Mouse (Mus musculus) brain, embryonic 14.5 days (tissue): ENCODE results near the gene Ttc29. TPM values are rescaled to one million over a fixed set of nuclear protein-coding genes. Genes with fewer than 3 reads are reported as not detected.

Experiments
- DNase-seq: peaks from one replicate; pipeline ENCODE4 v3.0.0-alpha.2; 2011; ENCODE audit warnings: low read depth
- CTCF ChIP-seq: fragments of 200-500 bp; IDR thresholded peaks from 2 replicates; pipeline ENCODE4 v1.5.1; 2012; ENCODE audit warnings: inconsistent platforms, mild to moderate bottlenecking, moderate library complexity, borderline replicate concordance; ENCODE audit not compliant: insufficient read depth, insufficient read length; ENCODE audit errors: extremely low read depth
- POLR2A ChIP-seq: fragments of 200-500 bp; IDR thresholded peaks from 2 replicates; pipeline ENCODE4 v1.6.1; 2012; ENCODE audit warnings: mild to moderate bottlenecking, inconsistent platforms, borderline replicate concordance; ENCODE audit not compliant: poor library complexity, insufficient read depth, insufficient read length, severe bottlenecking; ENCODE audit errors: extremely low read depth
- polyA plus RNA-seq: library from polyadenylated mRNA; depleted of rRNA; stranded (reverse); fragments of >200 nt; gene quantifications from 2 replicates; pipeline ENCODE4 v1.2.3, GENCODE M21; 2012

The Ttc29 gene
- polyA plus RNA-seq, 1 experiment, result 0.59 TPM

DNA sequence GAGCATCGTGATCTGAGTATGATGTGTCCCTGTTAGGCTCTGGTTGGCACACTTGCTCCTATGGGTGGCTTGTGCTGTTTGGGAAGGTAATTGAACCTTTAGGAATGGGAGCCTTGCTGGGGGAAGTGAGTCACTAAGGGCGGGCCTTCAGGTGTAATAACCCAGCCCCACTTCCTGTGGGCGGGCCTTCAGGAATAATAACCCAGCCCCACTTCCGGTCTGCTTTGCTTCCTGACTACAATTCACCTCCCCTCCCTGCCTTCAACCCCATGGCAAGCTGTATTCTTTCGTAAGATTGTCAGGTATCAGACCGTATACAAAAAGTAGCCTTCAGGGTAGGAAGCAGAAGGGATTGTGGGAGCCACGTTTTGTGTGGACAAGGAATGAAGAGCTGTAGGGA lies 177.7 kb downstream of the Ttc29 start:
- no peak for DNase-seq
- no peak for TF ChIP-seq CTCF
- no peak for TF ChIP-seq POLR2A

DNA sequence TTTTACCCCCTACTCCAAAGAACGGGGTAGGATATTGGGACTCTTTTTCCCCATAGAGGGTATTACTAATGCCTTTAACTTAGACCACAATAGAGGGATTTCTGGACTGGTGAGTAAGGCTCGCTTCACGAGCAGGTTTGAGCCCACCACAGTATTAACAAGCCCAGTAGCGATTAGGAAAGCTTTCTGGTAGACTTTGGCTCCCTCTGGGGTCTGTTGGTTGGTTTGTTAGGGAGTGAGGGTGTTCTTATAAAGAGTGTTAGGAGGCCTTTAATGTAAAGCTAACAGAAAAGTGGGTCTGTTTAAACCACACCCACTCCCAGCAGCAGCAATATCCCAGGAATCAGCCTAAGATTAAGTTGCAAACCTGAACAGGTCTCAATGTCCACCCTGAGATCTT lies 206.2 kb downstream of the Ttc29 start:
- DNase-seq, result peak; percentile 52
- peak; percentile 17; the same call in 1 of the 2 replicates for TF ChIP-seq CTCF
- no peak for TF ChIP-seq POLR2A

DNA sequence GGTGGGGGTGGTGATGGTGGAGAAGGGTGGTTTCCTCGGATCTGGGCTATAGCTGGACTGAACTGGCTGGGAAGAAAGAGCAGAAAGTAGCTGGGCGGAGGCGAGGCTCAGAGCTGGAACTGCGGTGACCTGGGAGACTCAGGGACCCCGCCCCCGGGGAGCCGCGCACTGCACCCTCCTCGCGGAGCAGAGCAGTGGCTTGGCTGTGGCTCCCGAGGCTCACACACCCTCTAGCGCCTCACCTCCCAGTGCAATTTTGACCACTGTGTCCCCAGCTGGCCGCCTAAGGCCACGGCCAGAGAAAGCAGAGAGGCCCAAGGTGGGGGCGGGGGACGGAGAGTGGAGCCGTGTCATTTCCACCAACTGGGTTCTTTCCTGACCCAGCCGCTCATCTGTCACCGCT lies 207.0 kb downstream of the Ttc29 start:
- TF ChIP-seq CTCF (no peak), POLR2A (no peak)
- DNase-seq, result peak; percentile 37

DNA sequence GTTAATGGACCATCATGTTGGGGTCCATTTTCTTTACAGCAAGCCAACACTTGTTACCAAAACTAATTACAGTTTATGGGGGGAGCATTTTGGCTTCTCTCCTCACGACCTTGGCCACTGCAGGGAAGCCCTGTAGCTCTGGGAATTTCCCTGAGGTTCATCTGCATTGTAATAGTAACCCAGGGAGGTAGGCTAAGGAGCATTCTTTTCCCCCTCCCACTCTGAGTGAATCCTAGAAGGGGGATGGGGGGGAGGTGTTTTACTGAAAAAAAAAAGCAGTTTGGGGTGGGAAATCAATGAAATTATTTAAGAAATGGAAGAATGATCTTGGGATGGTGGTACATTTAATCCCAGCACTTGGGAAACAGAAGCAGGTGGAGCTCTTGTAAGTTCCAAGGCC lies 210.8 kb downstream of the Ttc29 start:
- no peak for TF ChIP-seq POLR2A
- no peak for DNase-seq

DNA sequence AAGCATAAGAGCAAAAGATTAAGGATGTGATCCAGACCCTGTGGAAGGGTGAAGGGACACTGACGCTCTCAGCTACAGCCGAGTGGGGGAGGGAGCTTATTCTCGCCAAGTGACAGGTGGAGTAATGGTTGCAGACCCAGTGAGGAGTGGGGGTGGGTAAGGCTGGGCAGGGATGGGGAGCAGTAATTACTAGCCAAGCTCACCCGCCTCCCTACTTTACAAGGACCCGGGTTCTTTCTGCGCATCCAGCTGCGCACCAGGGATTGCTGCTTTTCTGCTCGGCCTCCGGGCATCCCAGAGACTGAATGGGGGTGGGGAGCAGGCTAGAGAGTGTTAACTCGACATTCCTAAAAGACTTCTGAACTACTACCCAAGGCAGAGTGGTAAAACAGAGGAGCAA lies 213.4 kb downstream of the Ttc29 start:
- peak; percentile 45 for DNase-seq
- TF ChIP-seq CTCF, result no peak
- TF ChIP-seq POLR2A, result no peak

DNA sequence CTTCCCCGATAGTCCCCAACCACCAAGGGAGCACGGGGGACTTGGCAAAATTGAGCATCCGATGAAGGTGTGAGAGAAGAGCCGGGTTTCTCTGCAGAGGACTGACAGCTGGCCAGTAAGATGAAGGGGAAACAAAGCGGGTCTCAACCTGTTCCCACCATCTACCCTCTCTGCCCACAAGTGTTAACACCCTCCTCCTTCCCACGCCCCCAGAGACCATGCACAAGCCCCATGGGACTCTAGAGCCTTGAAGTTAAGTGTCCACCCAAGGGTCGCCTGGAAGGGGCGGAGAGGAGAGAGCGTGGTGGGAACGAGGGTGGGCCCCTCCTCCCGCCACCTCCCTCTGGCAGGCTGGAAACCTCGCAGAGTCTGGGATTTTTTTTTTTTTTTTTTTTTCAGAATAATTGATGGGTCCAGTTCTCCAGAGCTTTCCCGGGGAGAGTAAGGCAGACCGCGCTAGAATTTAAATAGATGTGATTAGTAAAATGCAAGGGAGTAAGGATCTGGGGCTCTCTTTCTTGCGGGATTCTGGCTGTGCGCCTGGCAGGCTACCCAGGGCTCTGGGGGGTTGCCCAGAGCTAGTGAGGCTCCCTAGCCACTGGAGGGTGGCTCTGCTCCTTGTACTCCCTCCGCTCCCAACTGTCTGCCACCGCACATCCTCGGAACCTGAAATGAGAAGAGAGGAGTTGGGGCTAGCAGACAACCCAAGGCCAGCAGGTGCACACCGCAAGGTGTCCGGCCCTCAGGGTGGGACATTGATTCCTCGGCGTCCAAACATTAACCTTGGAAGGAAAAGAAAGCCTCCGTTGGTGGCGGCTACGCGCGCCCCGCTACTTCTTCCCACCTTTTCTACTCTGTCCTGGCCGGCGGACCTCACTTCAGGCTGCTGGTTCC lies 214.0 kb downstream of the Ttc29 start:
- peak; percentile 50 for DNase-seq
- TF ChIP-seq POLR2A, result no peak
- no peak for TF ChIP-seq CTCF

DNA sequence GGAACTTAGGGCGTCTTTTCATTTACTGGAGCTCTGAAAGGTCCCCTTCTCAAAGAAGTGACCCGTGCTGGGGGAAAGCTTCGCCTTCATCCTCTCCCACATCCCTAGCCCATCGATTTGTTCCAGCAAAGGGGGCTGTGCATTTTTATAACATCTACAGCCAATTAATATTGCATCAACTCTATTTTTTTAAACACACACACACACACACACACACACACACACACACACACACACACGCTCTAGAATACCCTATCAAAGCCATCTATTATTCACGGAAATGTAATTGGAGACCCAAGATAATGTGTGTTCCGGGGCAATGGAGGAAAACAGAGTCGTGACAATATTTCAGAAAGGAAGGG lies 214.7 kb downstream of the Ttc29 start:
- peak; percentile 24 for DNase-seq
- TF ChIP-seq CTCF, result no peak
- TF ChIP-seq POLR2A, result no peak

DNA sequence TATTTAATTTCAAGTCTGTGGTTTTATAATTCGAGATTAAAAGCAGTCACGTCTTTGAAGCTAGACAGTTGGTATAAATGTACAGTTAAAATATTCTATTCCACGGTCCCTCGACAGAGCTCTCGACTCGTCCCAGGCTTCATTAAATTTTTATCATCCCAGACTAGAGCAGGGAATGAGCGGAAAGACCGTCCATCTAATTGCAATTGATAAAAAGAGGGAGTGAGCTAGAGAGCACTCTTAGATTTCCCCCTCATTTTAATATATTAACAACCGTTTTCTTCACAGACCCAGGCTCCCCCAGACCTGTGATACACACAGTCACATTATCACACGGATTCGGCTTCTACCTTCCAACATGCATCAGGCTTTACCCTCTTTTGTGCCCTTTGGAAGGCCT lies 215.1 kb downstream of the Ttc29 start:
- no peak for TF ChIP-seq POLR2A
- no peak for TF ChIP-seq CTCF
- peak; percentile 54 for DNase-seq

DNA sequence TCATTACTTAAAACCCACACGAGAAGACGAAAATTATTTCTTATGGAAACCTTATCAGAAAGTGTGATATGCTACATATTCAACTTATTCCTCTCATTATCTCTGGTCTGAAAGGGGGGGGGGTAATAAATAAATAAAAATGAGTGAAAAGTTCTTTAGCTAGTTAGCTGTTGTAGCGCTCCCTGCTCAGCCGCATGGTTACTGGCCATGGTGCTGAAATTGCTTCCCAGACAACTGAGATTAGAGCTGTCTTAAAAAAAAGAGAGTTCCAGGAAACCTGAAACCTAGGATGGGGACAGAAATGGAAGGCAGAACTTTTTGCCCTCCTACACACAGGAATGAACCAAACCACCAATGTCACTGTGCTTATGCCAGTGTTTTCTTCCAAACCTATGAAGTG lies 218.3 kb downstream of the Ttc29 start:
- peak; percentile 62 for DNase-seq
- no peak for TF ChIP-seq CTCF
- TF ChIP-seq POLR2A, result no peak

DNA sequence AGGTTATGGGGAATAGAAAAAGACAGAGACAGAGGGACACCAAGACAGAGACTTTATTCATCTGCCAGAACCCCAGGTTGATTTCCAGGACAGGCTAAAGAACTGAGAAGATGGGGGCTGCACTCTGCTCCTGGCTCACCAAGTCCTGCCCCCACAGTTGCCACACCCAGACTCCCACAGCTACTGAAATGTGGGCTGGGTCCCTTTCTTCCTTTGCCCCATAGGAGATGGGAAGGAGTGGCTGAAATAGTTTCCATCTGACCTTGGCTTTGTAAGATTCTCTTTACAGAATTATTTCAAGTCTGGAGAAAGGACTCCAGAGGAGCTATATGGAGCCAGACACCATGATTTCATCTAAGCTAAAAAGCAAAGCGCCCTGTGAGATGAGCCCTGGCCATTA lies 219.4 kb downstream of the Ttc29 start:
- no peak for TF ChIP-seq POLR2A
- no peak for TF ChIP-seq CTCF
- DNase-seq, result no peak

DNA sequence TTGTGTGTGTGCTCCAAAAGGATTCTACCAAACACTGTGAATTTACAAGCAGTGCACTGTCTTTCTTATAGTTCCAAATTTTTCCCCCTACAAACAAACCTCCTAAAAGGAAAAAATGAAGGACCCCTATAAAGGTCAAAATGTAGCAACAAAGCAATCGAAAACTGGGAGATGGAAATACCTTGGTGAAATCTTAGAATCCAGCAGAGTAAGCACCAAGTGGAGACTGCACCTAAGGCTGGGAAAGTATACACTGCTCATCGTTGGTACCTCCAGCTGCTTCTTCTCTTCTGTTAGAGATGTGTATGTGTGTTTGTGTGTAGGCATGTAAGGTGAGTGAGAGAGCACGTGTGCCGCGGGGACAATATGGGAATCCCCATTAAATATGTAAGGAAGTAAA lies 220.2 kb downstream of the Ttc29 start:
- TF ChIP-seq CTCF (no peak), POLR2A (no peak)
- DNase-seq, result peak; percentile 37

DNA sequence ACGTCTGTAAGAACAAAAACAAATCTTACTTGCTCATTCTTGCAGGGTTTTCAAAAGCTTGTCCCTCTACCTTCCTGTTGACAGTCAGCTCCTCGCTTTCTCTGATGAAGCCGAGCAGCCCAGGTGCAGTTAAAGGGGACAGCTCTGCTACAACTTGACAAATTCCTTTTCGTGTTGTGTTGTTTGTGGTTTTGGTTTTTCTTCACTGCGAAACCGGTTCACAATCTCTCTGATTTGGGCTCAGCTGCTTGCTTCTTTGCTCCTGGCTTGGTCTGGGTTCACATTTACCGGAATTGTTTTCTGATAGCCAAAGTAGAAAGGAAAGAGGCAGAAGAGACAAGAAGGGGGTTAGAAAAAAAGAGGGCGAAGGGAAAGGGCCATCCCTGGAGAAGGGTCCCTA lies 221.2 kb downstream of the Ttc29 start:
- TF ChIP-seq POLR2A (no peak), CTCF (no peak)
- DNase-seq, result peak; percentile 41

DNA sequence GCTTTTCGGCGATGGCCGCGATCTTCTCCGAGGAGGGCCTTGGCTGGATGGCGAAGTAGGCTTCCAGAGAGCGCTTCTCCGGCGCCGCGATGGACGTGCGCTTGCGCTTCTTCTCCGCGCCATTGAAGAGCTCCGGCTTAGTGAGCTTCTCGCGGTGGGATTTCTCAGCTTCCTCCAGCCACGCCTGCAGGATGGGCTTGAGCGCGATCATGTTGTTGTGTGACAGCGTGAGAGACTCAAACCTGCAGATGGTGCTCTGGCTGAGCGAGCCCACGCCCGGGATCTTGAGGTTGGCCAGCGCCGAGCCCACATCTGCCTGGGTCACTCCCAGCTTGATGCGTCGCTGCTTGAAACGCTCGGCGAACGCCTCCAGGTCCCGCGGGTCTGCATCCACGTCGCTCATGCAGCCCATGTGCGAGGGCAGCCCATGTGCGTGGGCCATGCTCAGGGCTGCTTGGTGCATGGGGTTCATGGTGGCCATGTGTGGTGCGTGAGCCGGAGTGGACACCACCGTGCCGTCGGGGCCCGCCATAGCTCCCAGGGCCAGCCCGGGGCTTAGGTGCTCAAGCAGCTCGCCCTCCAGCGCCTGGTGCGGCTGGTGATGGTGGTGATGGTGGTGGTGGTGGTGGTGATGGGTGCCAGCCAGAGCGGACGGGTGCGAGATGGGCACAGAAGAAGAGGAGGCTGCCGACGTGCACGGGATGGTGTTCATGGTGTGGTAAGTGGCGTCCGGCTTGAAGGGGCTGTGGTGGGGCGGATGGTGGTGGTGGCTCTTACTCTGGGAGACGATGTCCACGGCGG lies 221.9 kb downstream of the Ttc29 start:
- TF ChIP-seq POLR2A (no peak), CTCF (no peak)
- peak; percentile 68 for DNase-seq

DNA sequence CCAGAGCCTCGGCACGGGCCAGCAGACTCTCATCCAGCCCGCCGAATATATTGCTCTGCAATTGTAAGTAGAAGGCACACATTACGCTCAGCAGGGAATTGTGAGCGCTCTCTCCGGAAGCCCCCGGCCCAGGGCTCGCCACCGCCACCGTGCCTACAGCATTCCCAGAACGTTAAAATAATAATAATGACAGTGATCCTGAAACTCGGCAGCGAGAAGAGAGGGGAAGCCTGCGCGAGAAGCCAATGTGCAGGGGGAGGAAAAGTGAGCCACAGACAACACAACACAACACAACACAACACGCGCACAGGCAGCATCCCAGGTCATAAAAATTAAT lies 222.5 kb downstream of the Ttc29 start:
- TF ChIP-seq CTCF (no peak), POLR2A (no peak)

DNA sequence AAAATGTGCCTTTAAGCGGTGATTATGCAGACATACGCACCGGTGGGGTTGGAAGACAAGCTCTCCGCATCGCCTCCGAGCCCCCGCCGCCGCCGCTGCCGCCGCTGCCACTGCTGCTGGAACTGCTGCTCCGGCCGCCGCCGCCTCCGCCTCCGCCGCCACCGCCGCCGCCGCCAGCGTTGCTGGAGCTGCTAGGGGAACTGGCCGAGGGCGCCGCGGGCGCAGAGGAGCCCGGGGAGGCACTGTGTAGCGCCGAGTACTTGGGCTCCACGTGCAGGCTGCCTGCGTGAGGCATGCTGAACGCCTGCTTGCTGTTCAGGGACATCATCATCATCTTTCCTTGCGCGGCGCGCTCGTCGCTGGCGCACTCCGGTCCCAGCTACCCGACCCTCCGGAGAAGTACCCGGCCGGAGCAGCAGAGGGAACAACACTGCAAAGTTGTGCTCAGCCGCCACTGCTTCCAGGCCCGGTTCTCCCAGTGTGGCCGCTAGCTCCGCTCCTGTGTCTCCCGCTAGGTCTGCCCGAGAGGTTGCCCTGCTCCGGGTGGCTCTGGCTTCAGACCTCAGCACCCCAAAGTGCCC lies 223.1 kb downstream of the Ttc29 start, which contains the start of gene Pou4f2:
TSS of gene Pou4f2 (minus strand) at position 575 of the 581 bp plus-strand sequence.
- DNase-seq, result peak; percentile 75
- TF ChIP-seq POLR2A (no peak), CTCF (0 out of 2 replicates have a peak, but pooled peaks have one; percentile 0)

More for the DNA sequence above, 222.5 kb downstream of the Ttc29 start:
- no peak for DNase-seq
